Mouse (Mus musculus): ENCODE measurements at regions not wholly inside any gene's neighbourhood (a gene's known extent, or its start where the extent isn't known, plus 50 kb on each side); places are given as distances from the start of the nearest gene placed in this dataset.
A peak's percentile ranks its signal among the peaks of the same experiment; 100 is the strongest.

DNA sequence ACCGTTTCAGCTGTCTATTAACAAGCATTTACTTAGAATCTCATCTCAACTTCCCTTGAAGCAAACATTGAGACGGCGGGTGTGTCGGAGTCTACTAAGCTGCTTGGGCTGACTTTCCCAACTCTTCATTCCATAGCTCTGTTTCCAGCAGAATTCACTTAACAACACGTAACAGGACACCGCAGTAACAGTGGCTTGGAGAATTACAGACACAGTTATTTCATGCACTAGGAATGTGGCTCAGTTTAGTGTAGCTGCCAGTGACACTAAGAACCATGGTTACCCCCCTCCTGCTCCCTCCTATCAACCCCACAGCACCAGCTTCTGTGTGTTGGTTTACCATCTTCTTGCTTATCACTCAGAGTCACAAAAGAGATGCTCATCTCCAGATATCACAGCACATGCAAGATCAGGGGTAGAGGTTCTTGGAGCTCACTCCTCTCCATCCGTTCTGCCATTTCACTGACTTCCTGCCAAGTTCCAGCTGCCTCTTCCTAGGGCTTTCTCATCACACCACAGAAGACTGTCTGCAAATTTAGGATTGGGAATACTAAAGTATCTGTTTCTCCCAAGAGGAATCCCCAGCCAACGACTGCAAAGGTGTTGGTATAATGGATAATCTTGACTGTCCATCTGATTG, 90.7 kb downstream of the Banf2 start:
- no peak for ATAC-seq (ENCODE audit: low FRiP score)
- DNase-seq (ENCODE audit: low spot score) = no peak
- 84% methylated on average over 8 of the region's 8 CpGs for WGBS

GRCm38 (mm10) chr2:144127082-144128037, 94.5 kb downstream of the Banf2 start:
- Histone ChIP-seq H3K4me3 (ENCODE audit: low read depth, low read length) (no peak overlapping the region), H3K9ac (ENCODE audit: low read depth, low read length) (no peak overlapping the region), H3K36me3 (ENCODE audit: control insufficient read depth, insufficient read depth, low read length) (no peaks in the 10 kb centered on the region), H3K4me2 (replicated peaks; ENCODE audit: low read depth, low read length) (no peak overlapping the region), H3K9me3 (ENCODE audit: control insufficient read depth, low read length) (no peaks in the 10 kb centered on the region), H3K27ac (ENCODE audit: low read depth, low read length) (no peak overlapping the region), H3K27me3 (ENCODE audit: control insufficient read depth, insufficient read depth, low read length) (no peaks in the 10 kb centered on the region), H3K4me1 (replicated peaks; ENCODE audit: control insufficient read depth, insufficient read depth, low read length) (no peaks in the 10 kb centered on the region)
- DNase-seq (ENCODE audit: low spot score) (no peak), ATAC-seq (ENCODE audit: low FRiP score) (peak; percentile 69)
- 69% methylated on average over 13 of the region's 13 CpGs for WGBS

More for the DNA sequence above, 90.7 kb downstream of the Banf2 start:
- Histone ChIP-seq H3K9ac (ENCODE audit: low read depth, low read length) (no peak overlapping the region), H3K4me3 (ENCODE audit: low read depth, low read length) (no peak overlapping the region), H3K27me3 (ENCODE audit: control insufficient read depth, insufficient read depth, low read length) (no peaks in the 10 kb centered on the region), H3K36me3 (ENCODE audit: control insufficient read depth, insufficient read depth, low read length) (no peaks in the 10 kb centered on the region), H3K27ac (ENCODE audit: low read depth, low read length) (no peak overlapping the region), H3K4me2 (replicated peaks; ENCODE audit: low read depth, low read length) (no peak overlapping the region), H3K9me3 (ENCODE audit: control insufficient read depth, low read length) (no peaks in the 10 kb centered on the region), H3K4me1 (replicated peaks; ENCODE audit: control insufficient read depth, insufficient read depth, low read length) (no peaks in the 10 kb centered on the region)

DNA sequence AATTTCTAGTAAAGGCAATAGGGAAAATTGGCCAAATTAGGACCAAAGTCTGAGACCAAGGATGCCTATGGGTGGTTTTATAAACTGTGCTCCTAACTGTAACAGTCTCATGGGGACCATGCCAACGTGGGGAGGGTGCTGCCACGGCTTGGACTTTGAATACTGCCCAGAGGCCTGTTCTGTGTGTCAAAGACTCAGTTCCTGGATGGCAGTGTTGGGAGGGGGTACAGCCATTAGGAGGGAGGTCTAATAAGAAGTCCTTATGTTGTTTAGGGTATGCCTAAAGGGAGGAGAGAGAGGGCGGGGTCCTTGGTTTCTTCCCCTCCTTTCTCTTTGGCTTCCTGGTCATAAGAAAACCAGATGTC, 95.2 kb downstream of the Banf2 start:
- Histone ChIP-seq H3K9me3 (ENCODE audit: control insufficient read depth, low read length) (no peaks in the 10 kb centered on the region), H3K27me3 (ENCODE audit: control insufficient read depth, insufficient read depth, low read length) (no peaks in the 10 kb centered on the region), H3K4me1 (replicated peaks; ENCODE audit: control insufficient read depth, insufficient read depth, low read length) (no peaks in the 10 kb centered on the region), H3K4me2 (replicated peaks; ENCODE audit: low read depth, low read length) (no peak overlapping the region), H3K27ac (ENCODE audit: low read depth, low read length) (no peak overlapping the region), H3K9ac (ENCODE audit: low read depth, low read length) (no peak overlapping the region), H3K36me3 (ENCODE audit: control insufficient read depth, insufficient read depth, low read length) (no peaks in the 10 kb centered on the region), H3K4me3 (ENCODE audit: low read depth, low read length) (no peak overlapping the region)
- DNase-seq (ENCODE audit: low spot score) = no peak
- 87% methylated on average over 3 of the region's 3 CpGs for WGBS
- no peak for ATAC-seq (ENCODE audit: low FRiP score)

GRCm38 (mm10) chr2:144128527-144128926, 95.7 kb downstream of the Banf2 start:
- no peaks in the 10 kb centered on the region for H3K36me3 ChIP-seq (ENCODE audit: control insufficient read depth, insufficient read depth, low read length)
- no peaks in the 10 kb centered on the region for H3K27me3 ChIP-seq (ENCODE audit: control insufficient read depth, insufficient read depth, low read length)
- no peak for DNase-seq (ENCODE audit: low spot score)
- ATAC-seq (ENCODE audit: low FRiP score) = no peak
- H3K4me1 ChIP-seq (replicated peaks; ENCODE audit: control insufficient read depth, insufficient read depth, low read length) = no peaks in the 10 kb centered on the region
- WGBS = 80% methylated on average over 4 of the region's 4 CpGs
- H3K4me3 ChIP-seq (ENCODE audit: low read depth, low read length) = no peak overlapping the region
- no peak overlapping the region for H3K27ac ChIP-seq (ENCODE audit: low read depth, low read length)
- H3K4me2 ChIP-seq (replicated peaks; ENCODE audit: low read depth, low read length) = no peak overlapping the region
- no peak overlapping the region for H3K9ac ChIP-seq (ENCODE audit: low read depth, low read length)
- H3K9me3 ChIP-seq (ENCODE audit: control insufficient read depth, low read length) = no peaks in the 10 kb centered on the region

DNA sequence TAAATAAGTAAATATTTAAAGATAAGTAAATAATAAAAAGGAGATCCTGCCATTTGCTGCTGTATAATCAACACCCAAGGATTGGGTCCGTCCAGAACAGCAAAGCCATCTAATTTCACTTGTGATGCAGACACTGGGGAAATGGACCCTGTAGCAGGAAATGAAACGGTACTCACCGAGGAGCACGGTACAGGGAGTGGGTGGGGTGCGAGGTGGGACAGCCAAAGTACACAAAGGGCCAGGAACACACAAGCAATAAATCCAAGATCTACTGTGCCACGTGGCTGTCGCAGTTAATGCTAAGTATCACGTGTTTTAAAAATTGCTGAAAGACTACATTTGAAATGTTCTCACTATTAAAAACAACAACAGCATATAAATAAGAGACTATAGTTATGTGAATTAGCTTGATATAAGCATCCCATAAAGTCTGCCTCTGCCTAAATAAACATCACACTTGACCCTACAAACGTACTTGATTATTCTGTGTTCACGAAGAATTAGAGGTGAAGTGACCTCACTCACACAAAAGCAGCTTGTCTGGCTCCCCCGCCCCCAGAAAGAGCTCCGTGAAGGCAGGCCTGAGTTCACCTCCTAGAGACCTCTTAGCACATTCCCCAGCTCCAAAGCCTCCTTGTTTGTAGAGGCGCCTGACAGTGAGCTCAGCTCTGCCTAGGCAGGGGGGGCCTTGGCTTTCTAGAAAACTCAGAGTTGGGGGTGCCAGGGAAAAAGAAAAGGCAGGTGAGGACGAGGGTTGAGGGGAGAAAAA, 101.1 kb downstream of the Banf2 start:
- H3K9ac ChIP-seq (ENCODE audit: low read depth, low read length) = no peak overlapping the region
- no peak overlapping the region for H3K4me2 ChIP-seq (replicated peaks; ENCODE audit: low read depth, low read length)
- H3K27me3 ChIP-seq (ENCODE audit: control insufficient read depth, insufficient read depth, low read length) = no peaks in the 10 kb centered on the region
- H3K9me3 ChIP-seq (ENCODE audit: control insufficient read depth, low read length) = no peaks in the 10 kb centered on the region
- H3K36me3 ChIP-seq (ENCODE audit: control insufficient read depth, insufficient read depth, low read length) = no peaks in the 10 kb centered on the region
- no peak for DNase-seq (ENCODE audit: low spot score)
- no peak for ATAC-seq (ENCODE audit: low FRiP score)
- H3K4me3 ChIP-seq (ENCODE audit: low read depth, low read length) = no peak overlapping the region
- H3K27ac ChIP-seq (ENCODE audit: low read depth, low read length) = no peak overlapping the region
- no peaks in the 10 kb centered on the region for H3K4me1 ChIP-seq (replicated peaks; ENCODE audit: control insufficient read depth, insufficient read depth, low read length)
- WGBS = 66% methylated on average over 14 of the region's 14 CpGs

DNA sequence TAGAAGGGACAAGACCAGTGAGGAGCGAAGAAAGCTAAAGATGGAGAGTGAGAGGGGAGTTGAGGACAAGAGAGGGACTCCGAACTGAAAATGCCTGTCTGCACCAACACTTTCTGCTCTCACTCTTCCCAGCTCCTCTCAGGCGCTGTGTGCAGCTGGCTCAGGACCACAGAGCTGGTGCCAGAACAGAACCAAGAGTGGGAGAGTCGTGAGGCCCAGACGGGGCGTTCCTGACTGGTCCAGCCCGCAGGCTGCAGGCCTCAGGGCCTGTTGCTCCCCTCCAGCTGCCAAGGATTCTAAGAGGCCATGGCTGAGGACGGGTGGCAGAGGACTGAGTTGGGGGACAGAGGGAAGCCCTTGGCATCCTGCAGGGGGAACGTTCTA, 101.7 kb downstream of the Banf2 start:
- ATAC-seq (ENCODE audit: low FRiP score) (no peak), DNase-seq (ENCODE audit: low spot score) (no peak)
- Histone ChIP-seq H3K27ac (ENCODE audit: low read depth, low read length) (no peak overlapping the region), H3K4me1 (replicated peaks; ENCODE audit: control insufficient read depth, insufficient read depth, low read length) (no peaks in the 10 kb centered on the region), H3K36me3 (ENCODE audit: control insufficient read depth, insufficient read depth, low read length) (no peaks in the 10 kb centered on the region), H3K4me2 (replicated peaks; ENCODE audit: low read depth, low read length) (no peak overlapping the region), H3K4me3 (ENCODE audit: low read depth, low read length) (no peak overlapping the region), H3K27me3 (ENCODE audit: control insufficient read depth, insufficient read depth, low read length) (no peaks in the 10 kb centered on the region), H3K9ac (ENCODE audit: low read depth, low read length) (no peak overlapping the region), H3K9me3 (ENCODE audit: control insufficient read depth, low read length) (no peaks in the 10 kb centered on the region)
- 78% methylated on average over 9 of the region's 9 CpGs for WGBS

- no peak overlapping the region for H3K9ac ChIP-seq (ENCODE audit: low read depth, low read length)
Measured at GRCm38 (mm10) chr2:144135586-144135985, 102.7 kb downstream of the Banf2 start.

DNA sequence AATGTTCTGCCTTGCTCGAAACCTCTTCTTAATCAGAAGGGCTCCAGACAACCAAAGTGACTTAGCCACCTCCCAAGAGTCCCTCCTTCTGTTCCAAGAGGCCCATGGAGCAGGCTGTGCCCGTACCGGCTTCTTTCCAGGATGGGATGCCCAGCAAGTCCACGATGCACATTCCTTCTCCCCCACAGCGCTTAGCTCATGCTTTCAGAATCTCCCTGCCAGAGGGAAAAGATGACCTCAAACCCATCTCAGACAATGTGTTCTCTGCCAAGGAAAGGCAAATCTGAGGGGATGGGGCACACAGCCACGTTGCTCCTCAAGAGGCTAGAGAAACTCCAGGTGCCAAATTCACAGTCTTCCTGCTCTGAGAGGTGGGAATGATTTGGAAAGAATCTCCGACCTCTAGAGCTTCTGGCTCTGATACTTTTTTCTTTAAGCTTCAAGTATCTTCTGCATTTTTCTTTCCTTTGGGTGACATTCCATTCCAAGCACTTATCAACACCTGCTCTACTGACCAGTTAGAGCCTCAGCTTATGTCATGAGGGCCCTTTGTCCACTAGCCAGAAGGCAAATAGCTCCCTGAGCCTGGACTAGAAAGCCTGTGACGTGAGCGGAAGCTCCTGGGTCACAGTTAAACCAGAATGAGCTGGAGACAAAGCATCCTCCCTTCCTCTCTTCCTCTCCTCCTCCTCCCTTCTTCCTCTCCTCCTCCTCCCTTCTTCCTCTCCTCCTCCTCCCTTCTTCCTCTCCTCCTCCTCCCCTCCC, 110.9 kb downstream of the Banf2 start:
- 88% methylated on average over 9 of the region's 9 CpGs for WGBS
- H3K36me3 ChIP-seq (ENCODE audit: control insufficient read depth, insufficient read depth, low read length) = no peaks in the 10 kb centered on the region
- ATAC-seq (ENCODE audit: low FRiP score) (no peak), DNase-seq (ENCODE audit: low spot score) (no peak)
- H3K27ac ChIP-seq (ENCODE audit: low read depth, low read length) = no peak overlapping the region
- no peaks in the 10 kb centered on the region for H3K4me1 ChIP-seq (replicated peaks; ENCODE audit: control insufficient read depth, insufficient read depth, low read length)
- H3K9me3 ChIP-seq (ENCODE audit: control insufficient read depth, low read length) = no peaks in the 10 kb centered on the region
- H3K4me3 ChIP-seq (ENCODE audit: low read depth, low read length) = no peak overlapping the region
- H3K27me3 ChIP-seq (ENCODE audit: control insufficient read depth, insufficient read depth, low read length) = no peaks in the 10 kb centered on the region
- H3K9ac ChIP-seq (ENCODE audit: low read depth, low read length) = no peak overlapping the region
- no peak overlapping the region for H3K4me2 ChIP-seq (replicated peaks; ENCODE audit: low read depth, low read length)

More at GRCm38 (mm10) chr2:144135586-144135985, 102.7 kb downstream of the Banf2 start:
- ATAC-seq (ENCODE audit: low FRiP score) (no peak), DNase-seq (ENCODE audit: low spot score) (no peak)
- no peak overlapping the region for H3K4me3 ChIP-seq (ENCODE audit: low read depth, low read length)
- WGBS = 94% methylated on average over 1 of the region's 1 CpGs
- no peaks in the 10 kb centered on the region for H3K27me3 ChIP-seq (ENCODE audit: control insufficient read depth, insufficient read depth, low read length)
- no peak overlapping the region for H3K27ac ChIP-seq (ENCODE audit: low read depth, low read length)
- no peaks in the 10 kb centered on the region for H3K36me3 ChIP-seq (ENCODE audit: control insufficient read depth, insufficient read depth, low read length)
- no peak overlapping the region for H3K4me2 ChIP-seq (replicated peaks; ENCODE audit: low read depth, low read length)
- no peaks in the 10 kb centered on the region for H3K9me3 ChIP-seq (ENCODE audit: control insufficient read depth, low read length)
- no peaks in the 10 kb centered on the region for H3K4me1 ChIP-seq (replicated peaks; ENCODE audit: control insufficient read depth, insufficient read depth, low read length)
